ENCODE assay signal across 9 mouse cellular contexts in the genomic region with DNA sequence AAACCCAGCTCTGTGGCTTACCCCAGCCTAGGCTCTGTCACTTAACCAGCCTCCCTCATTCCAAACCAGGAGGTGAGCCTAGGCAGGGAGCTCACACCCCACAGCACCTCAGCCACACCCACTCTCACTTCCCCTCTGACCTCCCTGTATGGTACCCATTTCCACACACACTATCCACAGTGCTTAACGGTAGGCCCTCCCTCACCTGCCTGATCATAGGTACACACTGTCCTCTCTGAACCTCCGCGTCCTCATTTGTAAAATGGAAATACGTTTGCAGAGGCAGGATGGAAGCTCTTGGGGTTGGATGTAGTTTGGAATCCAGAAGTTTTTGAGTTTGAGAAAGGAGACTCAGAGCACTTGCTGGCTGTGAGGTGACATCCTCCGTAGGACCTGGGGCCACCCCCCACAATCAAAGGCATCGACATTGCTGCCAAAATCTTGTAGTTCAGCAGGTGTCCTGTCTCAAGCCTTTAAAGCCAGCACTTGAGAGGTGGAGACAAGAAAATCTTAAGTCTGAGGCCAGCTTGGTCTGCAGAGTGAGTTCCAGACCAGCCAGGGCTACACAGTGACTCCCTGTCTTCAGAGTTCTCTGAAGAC. TPM values are rescaled to one million over a fixed set of nuclear protein-coding genes. Genes with fewer than 3 reads are reported as not detected.
DNase-seq lines count a peak whose midpoint lies in the region; ATAC-seq and TF ChIP-seq lines count a peak whose summit lies in the region.
"Had no signal": no experiment of that assay in that cellular context is flagged by ENCODE, and none has a peak within 500 bp of the region (broad histone marks: within the 10 kb centered on the region; RNA-seq: fewer than 3 reads in every experiment).

No protein-coding gene starts in this region.

- H3K27me3 ChIP-seq in hindbrain, embryonic 11.5 days (ENCODE audit: control insufficient read depth, insufficient read depth, low read length), result no peaks in the 10 kb centered on the region
- H3K27me3 ChIP-seq in hindbrain, embryonic 14.5 days (ENCODE audit: control insufficient read depth, insufficient read depth, low read length), result no peaks in the 10 kb centered on the region
- no peaks in the 10 kb centered on the region for H3K27me3 ChIP-seq in ES-Bruce4 (ENCODE audit: control insufficient read depth, insufficient read depth, low read length, poor library complexity, severe bottlenecking)
- no peaks in the 10 kb centered on the region for H3K27me3 ChIP-seq in forebrain, embryonic 15.5 days
- H3K27me3 ChIP-seq in liver, postnatal 0 days (ENCODE audit: insufficient read depth, low read length), result no peaks in the 10 kb centered on the region

- no peak for TF ChIP-seq CTCF in ES-Bruce4 (IDR thresholded peaks at IDR 0.05; ENCODE audit: low read depth, low read length)
- TF ChIP-seq CTCF in liver, postnatal 0 days (IDR thresholded peaks at IDR 0.05; ENCODE audit: low read depth), result no peak

- no peaks in the 10 kb centered on the region for H3K36me3 ChIP-seq in hindbrain, embryonic 11.5 days (ENCODE audit: control insufficient read depth, insufficient read depth, low read length)
- H3K36me3 ChIP-seq in hindbrain, embryonic 14.5 days (replicated peaks; ENCODE audit: control insufficient read depth, insufficient read depth), result no peaks in the 10 kb centered on the region
- peaks cover 3% of the 10 kb centered on the region; the same call in 1 of the 2 replicates for H3K36me3 ChIP-seq in ES-Bruce4 (ENCODE audit: control insufficient read depth, insufficient read depth, low read length, poor library complexity, severe bottlenecking)
- no peaks in the 10 kb centered on the region for H3K36me3 ChIP-seq in forebrain, embryonic 15.5 days
- H3K36me3 ChIP-seq in liver, postnatal 0 days (replicated peaks; ENCODE audit: insufficient read depth, low read length), result no peaks in the 10 kb centered on the region

- H3K9ac ChIP-seq in hindbrain, embryonic 11.5 days (ENCODE audit: low read depth, low read length), result no peak overlapping the region
- no peak overlapping the region for H3K9ac ChIP-seq in hindbrain, embryonic 14.5 days
- H3K9ac ChIP-seq in ES-Bruce4 (ENCODE audit: low read depth, poor library complexity, severe bottlenecking), result no peak overlapping the region
- no peak overlapping the region for H3K9ac ChIP-seq in forebrain, embryonic 15.5 days (replicated peaks)
- no peak overlapping the region for H3K9ac ChIP-seq in liver, postnatal 0 days (replicated peaks)

- no peaks in the 10 kb centered on the region for H3K9me3 ChIP-seq in hindbrain, embryonic 11.5 days (ENCODE audit: control insufficient read depth, low read length)
- no peaks in the 10 kb centered on the region for H3K9me3 ChIP-seq in hindbrain, embryonic 14.5 days (ENCODE audit: control insufficient read depth, low read length)
- H3K9me3 ChIP-seq in ES-Bruce4 (replicated peaks; ENCODE audit: control insufficient read depth, insufficient read depth, low read length, poor library complexity, severe bottlenecking), result no peaks in the 10 kb centered on the region
- no peaks in the 10 kb centered on the region for H3K9me3 ChIP-seq in forebrain, embryonic 15.5 days
- no peaks in the 10 kb centered on the region for H3K9me3 ChIP-seq in liver, postnatal 0 days (ENCODE audit: low read length)

- no peak for TF ChIP-seq EP300 in ES-Bruce4 (IDR thresholded peaks at IDR 0.05; ENCODE audit: insufficient read depth, low read depth, low read length)
- TF ChIP-seq EP300 in liver, postnatal 0 days (IDR thresholded peaks at IDR 0.05; ENCODE audit: low read depth), result no peak

- no peak for ATAC-seq in hindbrain, embryonic 11.5 days (ENCODE audit: low FRiP score)
- ATAC-seq in hindbrain, embryonic 14.5 days (ENCODE audit: low FRiP score), result no peak; the same call in 1 of the 2 replicates
- peak; percentile 8; the same call in 1 of the 2 replicates for ATAC-seq in forebrain, embryonic 15.5 days (replicated peaks)
- no peak for ATAC-seq in liver, postnatal 0 days

- 56% methylated on average over 6 of the region's 6 CpGs for WGBS in hindbrain, embryonic 11.5 days
- WGBS in hindbrain, embryonic 14.5 days, result 67% methylated on average over 6 of the region's 6 CpGs
- WGBS in forebrain, embryonic 15.5 days, result 64% methylated on average over 6 of the region's 6 CpGs
- 67% methylated on average over 6 of the region's 6 CpGs for WGBS in liver, postnatal 0 days (ENCODE audit: insufficient replicate concordance)

- 0 out of 2 replicates have a peak overlapping the region, but pooled peaks have one; percentile 11 for H3K27ac ChIP-seq in hindbrain, embryonic 11.5 days (ENCODE audit: low read depth, low read length)
- no peak overlapping the region for H3K27ac ChIP-seq in hindbrain, embryonic 14.5 days
- H3K27ac ChIP-seq in ES-Bruce4 (ENCODE audit: insufficient read depth, low read length), result peak overlapping the region; percentile 71
- H3K27ac ChIP-seq in forebrain, embryonic 15.5 days (replicated peaks), result no peak overlapping the region
- 0 out of 2 replicates have a peak overlapping the region, but pooled peaks have one; percentile 11 for H3K27ac ChIP-seq in liver, postnatal 0 days (ENCODE audit: low read depth)

- DNase-seq in hindbrain, embryonic 11.5 days (ENCODE audit: low spot score), result no peak
- DNase-seq in hindbrain, embryonic 14.5 days (ENCODE audit: low spot score), result no peak
- no peak for DNase-seq in liver, postnatal 0 days
- DNase-seq in retina, postnatal 1 day, result no peak
- no peak for DNase-seq in MN1 (ENCODE audit: low spot score)
- no peak for DNase-seq in left cerebral cortex, adult 11 months (ENCODE audit: low spot score)
- DNase-seq: right cerebral cortex, adult 18-20 months had no signal

- peaks cover 9% of the 10 kb centered on the region for H3K4me1 ChIP-seq in hindbrain, embryonic 11.5 days (replicated peaks; ENCODE audit: control insufficient read depth, insufficient read depth, low read length)
- H3K4me1 ChIP-seq in hindbrain, embryonic 14.5 days (replicated peaks; ENCODE audit: control insufficient read depth, insufficient read depth, low read length), result 0 out of 2 replicates have a peak, but pooled peaks cover 5% of the 10 kb centered on the region
- peaks cover 42% of the 10 kb centered on the region for H3K4me1 ChIP-seq in ES-Bruce4 (ENCODE audit: control insufficient read depth, insufficient read depth, low read length)
- H3K4me1 ChIP-seq in forebrain, embryonic 15.5 days, result peaks cover 14% of the 10 kb centered on the region
- H3K4me1 ChIP-seq in liver, postnatal 0 days (ENCODE audit: insufficient read depth), result peaks cover 18% of the 10 kb centered on the region

- TF ChIP-seq POLR2A in ES-Bruce4 (IDR thresholded peaks at IDR 0.05; ENCODE audit: insufficient read depth, low read length), result no peak

- no peak overlapping the region for H3K4me2 ChIP-seq in hindbrain, embryonic 11.5 days (replicated peaks; ENCODE audit: low read depth, low read length)
- no peak overlapping the region for H3K4me2 ChIP-seq in hindbrain, embryonic 14.5 days (replicated peaks)
- no peak overlapping the region for H3K4me2 ChIP-seq in forebrain, embryonic 15.5 days (replicated peaks)
- no peak overlapping the region for H3K4me2 ChIP-seq in liver, postnatal 0 days (ENCODE audit: low read depth, low read length)

- H3K4me3 ChIP-seq in hindbrain, embryonic 11.5 days (ENCODE audit: low read depth, low read length), result no peak overlapping the region
- H3K4me3 ChIP-seq in hindbrain, embryonic 14.5 days (replicated peaks; ENCODE audit: low read length), result no peak overlapping the region
- H3K4me3 ChIP-seq in ES-Bruce4 (ENCODE audit: low read depth, low read length), result no peak overlapping the region
- H3K4me3 ChIP-seq in forebrain, embryonic 15.5 days, result no peak overlapping the region
- H3K4me3 ChIP-seq in liver, postnatal 0 days (ENCODE audit: low read depth, low read length), result no peak overlapping the region

RNA-seq across cellular contexts. Expression of a gene that starts 27.0 kb away (rescaled TPM):
- 14.7 and 18.1 TPM in 2 replicates for polyA plus RNA-seq in hindbrain, embryonic 11.5 days (2014; fragmentation: Nextera tagmentation; extraction: Ambion mirVana)
- 8.7 and 10.7 TPM in 2 replicates for polyA plus RNA-seq in hindbrain, embryonic 14.5 days (2014; fragmentation: Nextera tagmentation; extraction: Ambion mirVana)
- 147 and 184 TPM in 2 replicates for polyA plus RNA-seq in ES-Bruce4 (2011; ENCODE audit: insufficient read depth, insufficient read length, low read depth, missing spikeins)
- 3.7 and 4.2 TPM in 2 replicates for polyA plus RNA-seq in forebrain, embryonic 15.5 days (2015; fragmentation: Nextera tagmentation; extraction: Ambion mirVana)
- polyA plus RNA-seq in liver, postnatal 0 days (2015; fragmentation: Nextera tagmentation; extraction: Ambion mirVana), result 5.1 TPM in 2 replicates

RNA-seq across cellular contexts. Expression of a gene that starts 42.5 kb away (rescaled TPM):
- not detected in 2 replicates for polyA plus RNA-seq in hindbrain, embryonic 11.5 days (2014; fragmentation: Nextera tagmentation; extraction: Ambion mirVana)
- not detected in 2 replicates for polyA plus RNA-seq in hindbrain, embryonic 14.5 days (2014; fragmentation: Nextera tagmentation; extraction: Ambion mirVana)
- polyA plus RNA-seq in ES-Bruce4 (2011; ENCODE audit: insufficient read depth, insufficient read length, low read depth, missing spikeins), result not detected in 2 replicates
- polyA plus RNA-seq in forebrain, embryonic 15.5 days (2015; fragmentation: Nextera tagmentation; extraction: Ambion mirVana), result not detected in 2 replicates
- polyA plus RNA-seq in liver, postnatal 0 days (2015; fragmentation: Nextera tagmentation; extraction: Ambion mirVana), result not detected in 2 replicates

Comparison
In these comparisons a context has a peak if more than half of its experiments do, and no peak if none do; other contexts are left out.
1. H3K27ac ChIP-seq: peak in hindbrain, embryonic 11.5 days (single experiment), ES-Bruce4 (single experiment) and liver, postnatal 0 days (single experiment); none in hindbrain, embryonic 14.5 days (single experiment) and forebrain, embryonic 15.5 days (single experiment).